Mouse (Mus musculus) hindbrain, embryonic 16.5 days (tissue): ENCODE results near the gene Ssh1. TPM values are rescaled to one million over a fixed set of nuclear protein-coding genes. Genes with fewer than 3 reads are reported as not detected.

ENCODE experiments used
- ATAC-seq: fragments of 200-750 bp; cut with Nextera tagmentation; 2 replicates; pipeline ENCODE4 v1.8.0; 2017; ENCODE audit warnings: moderate TSS enrichment, moderate library complexity
- H3K27ac ChIP-seq: fragments of 300-500 bp; sonication (generic); 2 replicates; pipeline ENCODE4 v1.5.1; 2014; ENCODE audit warnings: low read depth, mild to moderate bottlenecking, control low read depth, low read length, moderate library complexity
- H3K27me3 ChIP-seq: fragments of 300-500 bp; sonication (generic); replicated peaks from 2 replicates; pipeline ENCODE4 v1.6.1; 2014; ENCODE audit warnings: low read length; ENCODE audit not compliant: control insufficient read depth, insufficient read depth
- H3K36me3 ChIP-seq: fragments of 300-500 bp; sonication (generic); 2 replicates; pipeline ENCODE4 v1.6.1; 2014; ENCODE audit warnings: mild to moderate bottlenecking, low read length, moderate library complexity, mixed read lengths; ENCODE audit not compliant: control insufficient read depth, insufficient read depth
- H3K4me1 ChIP-seq: fragments of 300-500 bp; sonication (generic); 2 replicates; pipeline ENCODE4 v1.6.1; 2014; ENCODE audit warnings: low read depth, low read length; ENCODE audit not compliant: control insufficient read depth, insufficient read depth
- H3K4me2 ChIP-seq: fragments of 300-500 bp; sonication (generic); 2 replicates; pipeline ENCODE4 v1.6.1; 2014; ENCODE audit warnings: mild to moderate bottlenecking, low read length, control low read depth, moderate library complexity
- H3K4me3 ChIP-seq: fragments of 300-500 bp; sonication (generic); 2 replicates; pipeline ENCODE4 v1.5.1; 2014; ENCODE audit warnings: mild to moderate bottlenecking, low read length, control low read depth, moderate library complexity
- H3K9ac ChIP-seq: fragments of 300-500 bp; sonication (generic); 2 replicates; pipeline ENCODE4 v1.6.1; 2014; ENCODE audit warnings: low read depth, mild to moderate bottlenecking, control low read depth, low read length, moderate library complexity
- H3K9me3 ChIP-seq: fragments of 300-500 bp; sonication (generic); 2 replicates; pipeline ENCODE4 v1.6.1; 2014; ENCODE audit warnings: mild to moderate bottlenecking, low read length, moderate library complexity; ENCODE audit not compliant: control insufficient read depth
- WGBS: fragments of 180-500 bp; shearing (Covaris S2); extraction: QIAGEN DNeasy Blood & Tissue Kit; methylation state at CpG from one replicate; pipeline ENCODE4 v1.1.7; 2014; 5-methylcytosine and 5-hydroxymethylcytosine counted together
- polyA plus RNA-seq: library from polyadenylated mRNA; unstranded; fragments of >200 nt; fragmentation: Nextera tagmentation; extraction: Ambion mirVana; gene quantifications from 2 replicates; pipeline ENCODE4 v1.2.1, GENCODE M21; 2015

Ssh1 gene
- polyA plus RNA-seq, 1 experiment from 2014 or later = 9.6 TPM

DNA sequence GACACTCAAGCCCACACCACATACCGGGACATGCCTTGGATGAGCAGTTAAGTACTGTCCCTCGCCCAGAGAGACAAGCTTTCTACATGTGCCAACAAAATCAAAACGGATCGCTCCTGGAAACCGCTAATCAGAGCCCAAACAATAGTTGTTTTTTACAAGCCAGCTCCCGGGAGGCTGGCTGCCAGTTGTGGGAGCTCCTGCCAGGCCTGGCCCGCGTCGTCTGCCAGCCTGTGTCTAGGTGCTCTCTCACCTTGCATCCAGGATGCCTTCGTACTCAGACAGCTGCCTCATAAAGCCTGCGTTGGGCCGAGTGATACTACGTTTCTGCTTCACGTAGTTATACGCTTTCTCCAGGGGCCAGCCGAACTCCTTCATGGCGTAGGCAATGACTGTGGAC lies 43.6 kb downstream of the Ssh1 start:
- Histone ChIP-seq H3K27me3 (no peaks in the 10 kb centered on the region), H3K9me3 (no peaks in the 10 kb centered on the region), H3K9ac (peak overlapping the region; percentile 4; the same call in 1 of the 2 replicates), H3K36me3 (peaks cover 42% of the 10 kb centered on the region), H3K4me2 (no peak overlapping the region), H3K4me1 (no peaks in the 10 kb centered on the region), H3K27ac (no peak overlapping the region), H3K4me3 (no peak overlapping the region)
- 80% methylated on average over 17 of the region's 17 CpGs for WGBS
- ATAC-seq = no peak

GRCm38 (mm10) chr5:113947280-113947679 lies 46.4 kb downstream of the Ssh1 start:
- WGBS = 66% methylated on average over 2 of the region's 2 CpGs
- H3K27me3 ChIP-seq = no peaks in the 10 kb centered on the region
- H3K36me3 ChIP-seq = peaks cover 49% of the 10 kb centered on the region

GRCm38 (mm10) chr5:113945126-113945525 lies 48.6 kb downstream of the Ssh1 start:
- no peak overlapping the region for H3K4me3 ChIP-seq
- ATAC-seq = no peak
- H3K36me3 ChIP-seq = peaks cover 57% of the 10 kb centered on the region
- 86% methylated on average over 6 of the region's 6 CpGs for WGBS
- H3K9me3 ChIP-seq = no peaks in the 10 kb centered on the region
- no peak overlapping the region for H3K27ac ChIP-seq
- H3K9ac ChIP-seq = no peak overlapping the region
- H3K4me2 ChIP-seq = no peak overlapping the region
- H3K27me3 ChIP-seq = no peaks in the 10 kb centered on the region
- H3K4me1 ChIP-seq = no peaks in the 10 kb centered on the region

More at GRCm38 (mm10) chr5:113947280-113947679, 46.4 kb downstream of the Ssh1 start:
- H3K9ac ChIP-seq = no peak overlapping the region
- no peak for ATAC-seq
- no peaks in the 10 kb centered on the region for H3K4me1 ChIP-seq
- H3K4me3 ChIP-seq = no peak overlapping the region
- H3K9me3 ChIP-seq = no peaks in the 10 kb centered on the region
- H3K4me2 ChIP-seq = no peak overlapping the region
- H3K27ac ChIP-seq = no peak overlapping the region

- Histone ChIP-seq H3K9ac (no peak overlapping the region), H3K4me1 (no peaks in the 10 kb centered on the region), H3K4me2 (no peak overlapping the region), H3K27me3 (no peaks in the 10 kb centered on the region), H3K9me3 (no peaks in the 10 kb centered on the region), H3K36me3 (peaks cover 48% of the 10 kb centered on the region), H3K4me3 (no peak overlapping the region), H3K27ac (no peak overlapping the region)
- 66% methylated on average over 12 of the region's 12 CpGs for WGBS
- no peak for ATAC-seq
Observed at GRCm38 (mm10) chr5:113943328-113943727, 50.4 kb downstream of the Ssh1 start.

GRCm38 (mm10) chr5:113942580-113942979 lies 51.1 kb downstream of the Ssh1 start:
- Histone ChIP-seq H3K4me1 (no peaks in the 10 kb centered on the region), H3K4me2 (no peak overlapping the region), H3K27me3 (no peaks in the 10 kb centered on the region), H3K36me3 (peaks cover 48% of the 10 kb centered on the region), H3K27ac (no peak overlapping the region), H3K9me3 (no peaks in the 10 kb centered on the region), H3K4me3 (no peak overlapping the region), H3K9ac (no peak overlapping the region)
- 89% methylated on average over 12 of the region's 12 CpGs for WGBS
- no peak for ATAC-seq

- WGBS = 56% methylated on average over 12 of the region's 12 CpGs
- peaks cover 26% of the 10 kb centered on the region for H3K36me3 ChIP-seq
- ATAC-seq = no peak
Observed at GRCm38 (mm10) chr5:113939263-113939900, 54.3 kb downstream of the Ssh1 start.

GRCm38 (mm10) chr5:113937650-113938049 lies 56.0 kb downstream of the Ssh1 start:
- H3K36me3 ChIP-seq = peaks cover 19% of the 10 kb centered on the region
- ATAC-seq = no peak
- no peaks in the 10 kb centered on the region for H3K9me3 ChIP-seq
- H3K4me3 ChIP-seq = no peak overlapping the region
- 60% methylated on average over 7 of the region's 7 CpGs for WGBS
- H3K27me3 ChIP-seq = no peaks in the 10 kb centered on the region
- H3K9ac ChIP-seq = no peak overlapping the region
- no peak overlapping the region for H3K27ac ChIP-seq
- no peaks in the 10 kb centered on the region for H3K4me1 ChIP-seq
- H3K4me2 ChIP-seq = no peak overlapping the region

More at GRCm38 (mm10) chr5:113939263-113939900, 54.3 kb downstream of the Ssh1 start:
- Histone ChIP-seq H3K4me2 (no peak overlapping the region), H3K27ac (no peak overlapping the region), H3K9ac (no peak overlapping the region), H3K4me1 (no peaks in the 10 kb centered on the region), H3K4me3 (no peak overlapping the region), H3K27me3 (no peaks in the 10 kb centered on the region), H3K9me3 (no peaks in the 10 kb centered on the region)

DNA sequence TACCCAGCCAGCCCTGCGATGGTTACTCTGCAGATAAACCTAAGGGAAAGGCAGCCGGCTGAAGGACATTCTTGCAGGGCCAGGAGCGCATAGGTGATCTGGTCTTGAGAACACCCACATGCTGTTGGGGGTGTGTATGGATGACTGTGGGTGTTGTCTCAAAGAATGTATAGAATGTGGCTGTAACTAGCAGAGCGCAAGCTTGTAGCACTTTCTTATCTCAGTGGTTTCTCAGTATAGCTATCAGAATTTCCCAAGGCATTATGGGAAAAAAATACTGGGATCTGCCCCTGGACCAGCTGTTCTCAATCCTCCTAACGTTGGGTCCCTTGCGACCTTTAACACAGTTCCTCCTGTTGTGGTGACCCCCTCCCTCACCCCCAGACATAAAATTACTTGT lies 59.8 kb downstream of the Ssh1 start:
- Histone ChIP-seq H3K9me3 (no peaks in the 10 kb centered on the region), H3K9ac (no peak overlapping the region), H3K36me3 (no peaks in the 10 kb centered on the region), H3K27me3 (no peaks in the 10 kb centered on the region), H3K27ac (no peak overlapping the region), H3K4me2 (no peak overlapping the region), H3K4me1 (peaks cover 3% of the 10 kb centered on the region), H3K4me3 (no peak overlapping the region)
- WGBS = 82% methylated on average over 6 of the region's 6 CpGs
- no peak for ATAC-seq

- WGBS = 82% methylated on average over 4 of the region's 4 CpGs
- Histone ChIP-seq H3K9me3 (no peaks in the 10 kb centered on the region), H3K4me1 (peaks cover 3% of the 10 kb centered on the region), H3K27ac (no peak overlapping the region), H3K9ac (no peak overlapping the region), H3K4me3 (no peak overlapping the region), H3K27me3 (no peaks in the 10 kb centered on the region), H3K36me3 (no peaks in the 10 kb centered on the region), H3K4me2 (no peak overlapping the region)
- ATAC-seq = no peak
Observed at GRCm38 (mm10) chr5:113933480-113933879, 60.2 kb downstream of the Ssh1 start.
